Mouse (Mus musculus): ENCODE measurements at regions not wholly inside any gene's neighbourhood (a gene's known extent, or its start where the extent isn't known, plus 50 kb on each side); places are given as distances from the start of the nearest gene placed in this dataset.

DNA sequence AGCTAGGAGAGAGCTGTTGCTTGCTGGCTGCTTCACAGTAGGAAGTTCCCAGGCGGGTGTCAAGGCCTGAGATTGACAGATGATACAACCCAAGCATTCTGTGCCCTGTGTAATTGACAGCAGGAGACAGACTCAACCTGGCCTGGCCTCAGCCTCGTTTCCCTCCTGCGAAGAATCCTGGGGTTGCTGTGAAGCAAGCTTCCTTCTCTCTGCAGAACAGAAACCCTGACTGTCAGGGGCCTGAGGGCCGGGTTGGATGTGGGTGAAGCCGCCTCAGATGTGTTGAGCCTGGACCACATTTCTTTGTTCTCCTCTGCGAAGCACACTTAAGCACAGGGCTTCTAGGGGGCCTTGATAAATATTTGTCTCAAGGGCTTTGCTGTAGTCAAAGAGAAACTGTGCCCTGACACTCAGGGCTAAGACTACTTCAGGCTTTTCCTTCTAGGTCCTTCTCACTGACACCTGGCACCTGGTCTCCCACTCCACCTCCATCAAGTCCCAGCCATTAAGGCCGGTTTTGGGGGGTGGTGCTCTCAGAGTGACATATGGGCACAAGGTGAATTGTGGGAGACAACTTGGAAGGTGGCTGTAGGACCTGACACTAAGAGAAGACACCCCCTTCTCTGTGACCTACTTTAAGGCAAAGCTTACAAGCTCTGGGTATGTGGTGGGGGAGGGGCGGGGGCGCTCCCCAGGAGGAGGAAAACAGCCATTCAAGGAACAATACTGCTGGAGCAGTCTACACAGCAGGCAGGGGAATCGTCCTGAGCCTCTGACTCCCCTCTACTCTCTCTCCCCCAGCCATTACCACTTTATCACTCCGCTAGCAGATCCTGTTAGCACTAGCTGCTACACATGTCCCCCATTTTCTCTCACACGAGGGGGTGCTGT lies 219.2 kb upstream of the Hes1 start:
- WGBS = 21% methylated on average over 11 of the region's 12 CpGs
- H3K27me3 ChIP-seq (replicated peaks) = peaks cover 25% of the 10 kb centered on the region
- no peaks in the 10 kb centered on the region for H3K36me3 ChIP-seq (replicated peaks)
- no peak for ATAC-seq (replicated peaks)
- no peaks in the 10 kb centered on the region for H3K9me3 ChIP-seq
- peaks cover 8% of the 10 kb centered on the region for H3K4me1 ChIP-seq
- H3K27ac ChIP-seq = no peak overlapping the region
- H3K4me2 ChIP-seq = no peak overlapping the region
- H3K9ac ChIP-seq = no peak overlapping the region
- no peak overlapping the region for H3K4me3 ChIP-seq

DNA sequence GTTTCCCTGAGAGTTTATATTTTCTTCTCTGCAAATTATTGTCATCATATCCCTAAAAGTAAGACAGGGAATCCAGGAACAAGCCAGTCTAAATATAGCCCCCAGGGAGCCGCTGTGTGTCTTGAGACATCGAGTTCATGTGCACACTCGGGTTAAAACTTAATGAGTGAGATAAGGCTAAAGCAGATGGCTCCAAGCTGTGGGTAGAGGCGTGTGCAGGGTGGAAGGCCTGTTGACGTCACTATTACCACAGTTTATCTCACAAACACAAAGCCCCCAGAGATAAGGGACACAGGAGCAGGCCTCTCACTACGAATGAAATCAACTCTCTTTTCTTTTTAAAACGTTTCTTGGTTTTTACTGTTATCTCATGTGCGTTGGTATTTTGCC lies 218.6 kb upstream of the Hes1 start:
- no peak overlapping the region for H3K9ac ChIP-seq
- no peak overlapping the region for H3K27ac ChIP-seq
- H3K9me3 ChIP-seq = no peaks in the 10 kb centered on the region
- 47% methylated on average over 8 of the region's 8 CpGs for WGBS
- no peak overlapping the region for H3K4me3 ChIP-seq
- peaks cover 8% of the 10 kb centered on the region for H3K4me1 ChIP-seq
- peaks cover 19% of the 10 kb centered on the region for H3K27me3 ChIP-seq (replicated peaks)
- no peak for ATAC-seq (replicated peaks)
- no peaks in the 10 kb centered on the region for H3K36me3 ChIP-seq (replicated peaks)
- no peak overlapping the region for H3K4me2 ChIP-seq

DNA sequence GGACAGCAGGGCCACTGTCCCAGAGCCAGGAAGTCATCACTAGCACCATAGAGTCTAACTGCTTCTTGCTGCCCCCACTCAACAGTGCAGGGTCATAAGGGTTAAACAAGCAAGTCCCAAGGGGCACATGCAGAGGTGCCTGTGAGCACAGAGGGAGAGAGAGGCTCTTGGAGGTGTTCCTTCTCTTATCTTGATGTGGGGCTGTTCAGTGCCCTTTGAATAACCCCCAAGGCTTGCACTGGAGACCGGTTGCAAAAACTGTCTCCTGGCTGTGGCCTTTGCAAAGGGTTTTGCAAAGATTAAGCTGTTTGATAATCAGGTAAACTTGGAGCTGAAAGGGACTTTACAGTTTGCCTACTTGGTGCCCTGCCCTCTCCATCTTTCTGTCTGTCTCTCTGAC lies 217.1 kb upstream of the Hes1 start:
- Histone ChIP-seq H3K9ac (no peak overlapping the region), H3K36me3 (replicated peaks) (no peaks in the 10 kb centered on the region), H3K4me1 (peaks cover 8% of the 10 kb centered on the region), H3K4me3 (no peak overlapping the region), H3K27ac (no peak overlapping the region), H3K4me2 (no peak overlapping the region), H3K27me3 (replicated peaks) (peaks cover 11% of the 10 kb centered on the region), H3K9me3 (no peaks in the 10 kb centered on the region)
- WGBS = 58% methylated on average over 1 of the region's 1 CpGs
- ATAC-seq (replicated peaks) = no peak

DNA sequence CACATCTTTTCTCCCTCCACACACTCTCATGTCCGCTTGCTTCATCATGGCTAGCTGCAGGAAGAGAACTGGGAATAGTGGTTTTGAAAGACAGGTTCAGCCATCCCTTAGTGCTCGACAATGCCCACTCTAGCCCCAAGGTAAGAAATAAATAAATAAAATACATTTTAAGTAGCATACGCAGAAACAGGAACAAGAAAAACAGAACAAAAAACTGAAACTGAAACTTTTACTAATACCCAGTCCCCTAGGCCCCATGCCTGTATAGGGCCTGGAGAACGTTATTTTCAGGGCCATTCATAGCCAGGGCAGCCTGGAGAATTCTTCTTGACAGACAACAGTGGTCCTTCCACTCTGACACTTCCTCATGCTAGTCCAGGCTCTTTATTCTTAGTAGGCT lies 216.4 kb upstream of the Hes1 start:
- 79% methylated on average over 4 of the region's 4 CpGs for WGBS
- no peak overlapping the region for H3K4me3 ChIP-seq
- no peaks in the 10 kb centered on the region for H3K36me3 ChIP-seq (replicated peaks)
- H3K9me3 ChIP-seq = no peaks in the 10 kb centered on the region
- H3K27ac ChIP-seq = no peak overlapping the region
- ATAC-seq (replicated peaks) = no peak
- no peak overlapping the region for H3K9ac ChIP-seq
- H3K4me1 ChIP-seq = peaks cover 8% of the 10 kb centered on the region
- no peak overlapping the region for H3K4me2 ChIP-seq
- H3K27me3 ChIP-seq (replicated peaks) = peaks cover 11% of the 10 kb centered on the region

DNA sequence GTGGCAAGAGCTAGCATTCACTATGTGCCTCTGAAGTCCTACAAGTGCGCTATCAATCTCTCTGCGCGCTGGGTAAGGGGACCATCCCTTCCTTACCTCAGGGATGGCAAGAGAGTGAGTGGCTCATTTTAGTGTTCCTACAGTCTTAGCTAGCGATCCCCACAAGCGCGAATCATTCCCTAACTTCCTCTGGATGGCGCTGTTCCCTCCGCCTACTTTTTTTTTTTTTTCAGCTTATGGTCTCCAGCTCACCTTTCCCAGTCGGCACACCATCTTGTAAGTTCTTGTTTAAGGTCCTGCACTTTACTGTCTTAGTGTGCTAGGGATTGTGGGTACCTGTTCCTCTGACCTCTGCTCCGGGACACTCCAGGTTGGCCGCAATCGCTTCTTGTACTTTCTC lies 215.7 kb upstream of the Hes1 start:
- WGBS = 84% methylated on average over 12 of the region's 12 CpGs
- Histone ChIP-seq H3K4me3 (no peak overlapping the region), H3K9me3 (no peaks in the 10 kb centered on the region), H3K9ac (no peak overlapping the region), H3K4me2 (no peak overlapping the region), H3K4me1 (peaks cover 8% of the 10 kb centered on the region), H3K36me3 (replicated peaks) (no peaks in the 10 kb centered on the region), H3K27ac (no peak overlapping the region), H3K27me3 (replicated peaks) (peaks cover 9% of the 10 kb centered on the region)
- ATAC-seq (replicated peaks) = no peak

DNA sequence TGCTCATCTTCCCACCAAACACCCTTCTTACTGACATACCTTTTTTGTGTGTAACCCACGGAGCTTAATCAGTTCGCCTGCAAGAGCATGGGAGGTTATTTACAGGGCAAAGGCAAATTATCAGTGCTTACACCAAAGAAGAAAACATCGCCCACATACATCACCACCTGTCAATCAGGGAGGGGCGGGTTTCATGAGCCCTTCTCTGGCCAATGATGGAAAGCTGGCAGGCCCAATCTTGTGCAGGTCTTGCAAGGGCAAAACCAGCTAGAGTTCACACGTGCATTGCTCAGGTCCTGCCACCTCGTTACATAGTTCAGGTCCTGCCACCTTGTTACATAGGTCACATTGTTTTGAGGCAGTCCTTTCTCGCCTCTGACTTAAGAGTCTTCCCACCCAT lies 214.7 kb upstream of the Hes1 start:
- no peak overlapping the region for H3K4me3 ChIP-seq
- no peak overlapping the region for H3K4me2 ChIP-seq
- H3K27ac ChIP-seq = no peak overlapping the region
- peaks cover 9% of the 10 kb centered on the region for H3K27me3 ChIP-seq (replicated peaks)
- H3K9ac ChIP-seq = no peak overlapping the region
- no peaks in the 10 kb centered on the region for H3K36me3 ChIP-seq (replicated peaks)
- no peak for ATAC-seq (replicated peaks)
- H3K4me1 ChIP-seq = peaks cover 8% of the 10 kb centered on the region
- no peaks in the 10 kb centered on the region for H3K9me3 ChIP-seq
- 87% methylated on average over 7 of the region's 7 CpGs for WGBS

DNA sequence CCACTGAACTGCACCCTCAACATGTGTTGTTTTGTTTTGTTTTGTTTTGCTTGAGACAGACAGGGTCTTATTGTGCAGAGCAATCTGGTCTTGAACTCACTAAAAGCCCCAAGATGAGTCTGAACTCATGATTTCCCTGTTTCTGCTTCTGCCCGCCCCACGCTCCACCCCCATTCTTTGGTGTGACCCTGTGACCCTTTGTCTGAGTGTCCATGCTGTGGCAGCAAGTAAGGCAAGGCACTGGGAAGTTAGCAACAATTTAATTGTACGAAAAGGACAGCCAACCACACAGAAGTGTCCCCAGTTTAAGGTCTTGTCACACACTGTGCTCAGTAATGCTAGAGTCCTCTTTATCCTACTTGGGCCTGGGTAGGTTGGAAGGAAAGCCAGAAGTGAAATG lies 213.6 kb upstream of the Hes1 start:
- Histone ChIP-seq H3K27me3 (replicated peaks) (peaks cover 2% of the 10 kb centered on the region; the same call in 1 of the 2 replicates), H3K4me3 (no peak overlapping the region), H3K4me1 (no peaks in the 10 kb centered on the region), H3K9ac (no peak overlapping the region), H3K4me2 (no peak overlapping the region), H3K36me3 (replicated peaks) (no peaks in the 10 kb centered on the region), H3K27ac (no peak overlapping the region), H3K9me3 (no peaks in the 10 kb centered on the region)
- ATAC-seq (replicated peaks) = no peak
- 55% methylated on average over 3 of the region's 3 CpGs for WGBS

DNA sequence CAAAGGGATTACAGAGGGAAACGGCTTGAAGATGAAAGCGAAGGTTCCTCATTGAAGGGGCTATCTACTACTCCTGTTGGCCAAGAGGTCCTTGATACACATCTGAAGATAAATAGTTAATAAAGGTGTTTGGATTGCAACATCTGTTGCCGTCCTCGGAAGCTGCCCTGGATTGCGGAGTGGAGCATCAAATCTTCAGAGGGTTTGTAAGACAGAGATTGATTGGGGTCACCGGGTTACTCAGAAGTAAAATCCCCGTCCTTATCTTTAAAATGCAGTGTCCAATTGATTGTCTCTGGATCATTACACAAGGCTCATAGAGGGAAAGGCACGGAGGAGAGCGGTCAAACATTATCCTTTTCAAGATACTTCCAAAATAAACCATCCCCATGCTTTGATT lies 212.4 kb upstream of the Hes1 start:
- H3K9ac ChIP-seq = no peak overlapping the region
- H3K4me2 ChIP-seq = no peak overlapping the region
- WGBS = 40% methylated on average over 9 of the region's 9 CpGs
- H3K27me3 ChIP-seq (replicated peaks) = peaks cover 2% of the 10 kb centered on the region; the same call in 1 of the 2 replicates
- ATAC-seq (replicated peaks) = no peak
- H3K4me1 ChIP-seq = no peaks in the 10 kb centered on the region
- H3K4me3 ChIP-seq = no peak overlapping the region
- H3K9me3 ChIP-seq = no peaks in the 10 kb centered on the region
- H3K27ac ChIP-seq = no peak overlapping the region
- no peaks in the 10 kb centered on the region for H3K36me3 ChIP-seq (replicated peaks)

DNA sequence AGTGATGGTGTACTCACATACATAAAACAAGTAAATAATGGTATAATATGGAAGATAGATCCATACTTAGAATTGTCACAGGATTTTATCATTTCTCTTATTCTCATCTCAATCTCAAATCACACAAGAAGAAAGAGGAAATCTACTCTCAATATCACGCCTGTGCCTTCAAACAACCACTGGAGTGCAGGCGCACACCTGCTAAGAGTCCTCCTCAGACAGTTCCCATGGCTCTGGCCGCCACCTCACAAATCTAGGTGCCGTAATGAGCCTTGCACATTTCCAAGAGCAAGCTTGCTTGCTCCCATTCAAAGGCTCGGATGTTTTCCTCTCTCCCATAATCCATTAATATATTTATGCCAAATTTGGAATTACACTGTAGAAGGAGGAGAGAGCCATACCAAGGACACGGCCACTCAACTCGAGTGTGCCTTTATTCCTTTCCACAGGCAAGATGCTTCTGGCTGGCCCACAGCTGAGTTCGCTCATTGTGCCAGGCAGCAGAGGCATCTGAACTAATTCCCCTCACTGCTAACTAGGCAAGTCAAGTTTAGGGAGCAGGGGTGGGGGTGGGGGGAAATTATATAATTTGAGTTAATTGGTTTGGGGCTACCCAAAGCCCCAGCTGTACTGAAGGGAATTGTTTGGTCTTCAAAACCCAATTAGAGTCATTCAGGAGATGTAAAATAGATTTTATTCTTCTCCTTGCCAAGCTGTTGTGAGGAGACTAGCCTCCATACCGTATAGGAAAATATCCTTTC lies 209.2 kb upstream of the Hes1 start:
- no peak overlapping the region for H3K4me2 ChIP-seq
- no peaks in the 10 kb centered on the region; the same call in 1 of the 2 replicates for H3K27me3 ChIP-seq (replicated peaks)
- ATAC-seq (replicated peaks) = no peak
- no peak overlapping the region for H3K9ac ChIP-seq
- WGBS = 80% methylated on average over 9 of the region's 9 CpGs
- no peaks in the 10 kb centered on the region for H3K9me3 ChIP-seq
- no peaks in the 10 kb centered on the region for H3K4me1 ChIP-seq
- H3K27ac ChIP-seq = no peak overlapping the region
- no peak overlapping the region for H3K4me3 ChIP-seq
- H3K36me3 ChIP-seq (replicated peaks) = no peaks in the 10 kb centered on the region

DNA sequence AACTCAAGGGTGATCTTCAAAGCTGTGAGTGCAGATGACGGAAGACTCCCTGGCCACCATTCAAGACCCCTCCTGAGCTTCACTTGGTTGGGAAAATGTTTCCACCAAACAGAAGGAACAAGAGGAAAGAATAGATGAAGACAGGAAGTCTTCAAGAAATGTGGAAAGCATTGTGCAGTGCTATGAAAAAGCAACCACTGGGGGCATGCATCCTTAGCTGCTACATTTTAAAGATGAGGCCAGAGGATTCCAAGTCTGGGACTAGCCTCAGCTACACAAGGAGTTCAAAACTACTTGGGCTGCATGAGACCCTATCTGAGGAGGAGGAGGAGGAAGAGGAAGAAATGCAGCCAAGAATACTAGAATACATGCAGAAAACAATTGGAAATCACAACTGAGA lies 207.6 kb upstream of the Hes1 start:
- Histone ChIP-seq H3K27me3 (replicated peaks) (peaks cover 7% of the 10 kb centered on the region; the same call in 1 of the 2 replicates), H3K4me1 (peaks cover 9% of the 10 kb centered on the region; the same call in 1 of the 2 replicates), H3K4me3 (no peak overlapping the region), H3K27ac (no peak overlapping the region), H3K9me3 (no peaks in the 10 kb centered on the region), H3K36me3 (replicated peaks) (no peaks in the 10 kb centered on the region), H3K9ac (no peak overlapping the region), H3K4me2 (no peak overlapping the region)
- 95% methylated on average over 1 of the region's 1 CpGs for WGBS
- no peak for ATAC-seq (replicated peaks)

DNA sequence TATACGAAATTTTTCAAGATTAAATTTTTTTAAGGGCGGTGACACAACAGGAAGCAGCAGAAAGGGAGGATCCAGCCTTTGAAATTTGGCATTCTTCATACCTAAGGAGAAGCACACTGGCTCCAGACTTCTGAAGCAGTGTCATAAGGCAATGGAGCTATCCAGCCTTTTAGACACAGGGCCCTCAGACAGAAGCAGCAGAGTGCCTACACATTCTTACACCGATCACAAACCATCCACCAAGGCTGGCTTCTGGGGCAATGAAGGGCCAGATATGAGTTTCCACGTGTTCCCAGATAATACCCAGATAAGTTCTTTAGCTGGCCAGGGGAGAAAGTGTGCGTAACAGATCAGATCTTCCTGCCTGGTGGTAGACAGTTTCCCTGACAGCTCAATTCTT lies 205.5 kb upstream of the Hes1 start:
- Histone ChIP-seq H3K4me2 (no peak overlapping the region), H3K4me3 (no peak overlapping the region), H3K27me3 (replicated peaks) (peaks cover 7% of the 10 kb centered on the region; the same call in 1 of the 2 replicates), H3K36me3 (replicated peaks) (no peaks in the 10 kb centered on the region), H3K9me3 (no peaks in the 10 kb centered on the region), H3K9ac (no peak overlapping the region), H3K4me1 (peaks cover 9% of the 10 kb centered on the region; the same call in 1 of the 2 replicates), H3K27ac (no peak overlapping the region)
- no peak for ATAC-seq (replicated peaks)
- WGBS = 82% methylated on average over 5 of the region's 5 CpGs

DNA sequence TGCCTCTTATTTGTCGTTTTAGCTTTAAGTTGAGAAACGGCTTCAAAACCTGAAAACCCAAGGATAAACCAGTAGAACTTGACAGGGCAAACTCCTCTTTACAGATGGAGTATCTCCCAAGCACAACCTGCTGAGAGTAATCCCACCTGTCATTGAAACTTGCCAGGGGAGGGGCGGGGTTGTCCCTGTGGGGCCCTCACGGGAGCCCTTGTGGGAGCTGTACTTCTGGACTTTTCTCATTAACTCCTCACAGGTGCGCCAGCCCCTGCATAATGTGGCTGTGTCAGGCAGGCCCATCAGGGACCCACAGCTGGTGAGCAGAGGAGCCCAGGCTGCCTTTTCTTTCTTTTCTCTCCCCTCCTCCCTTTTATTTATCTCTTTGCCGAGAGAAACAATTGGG lies 203.9 kb upstream of the Hes1 start:
- 14% methylated on average over 6 of the region's 6 CpGs for WGBS
- H3K4me2 ChIP-seq = no peak overlapping the region
- no peak overlapping the region for H3K27ac ChIP-seq
- ATAC-seq (replicated peaks) = no peak
- no peaks in the 10 kb centered on the region for H3K36me3 ChIP-seq (replicated peaks)
- no peak overlapping the region for H3K9ac ChIP-seq
- no peak overlapping the region for H3K4me3 ChIP-seq
- H3K9me3 ChIP-seq = no peaks in the 10 kb centered on the region
- peaks cover 9% of the 10 kb centered on the region; the same call in 1 of the 2 replicates for H3K4me1 ChIP-seq
- H3K27me3 ChIP-seq (replicated peaks) = peaks cover 7% of the 10 kb centered on the region; the same call in 1 of the 2 replicates
